Mouse (Mus musculus) left cerebral cortex, postnatal 36 days (tissue): ENCODE measurements around the gene Ccng2. TPM values are rescaled to one million over a fixed set of nuclear protein-coding genes. Genes with fewer than 3 reads are reported as not detected.

Experiments used
- DNase-seq, 2 experiments: peaks; one replicate each; pipeline ENCODE4 v3.0.0; 2021 to 2022; ENCODE audit warnings: low spot score in 2 of 2, mixed read lengths in 1 of 2
- intact Hi-C: fragments of 180-260 bp; cut with DNase I; formaldehyde crosslinking; loops from one replicate; pipeline ENCODE4 v1.15.1; 2025
- total RNA-seq, 2 experiments: library from RNA; stranded (reverse); gene quantifications; 2 replicates each; pipeline ENCODE4 v1.2.3; 2021

The Ccng2 gene
- total RNA-seq, 2 experiments from 2014 or later: 39.9 to 52.5 TPM

- DNase-seq: no peak
- intact Hi-C loops: no loop called here
Observed at GRCm38 (mm10) chr5:93260983-93261382, 6.1 kb upstream of the Ccng2 start.

- no peak for DNase-seq
- intact Hi-C loops: no loop called here
Observed at GRCm38 (mm10) chr5:93262751-93263150, 4.3 kb upstream of the Ccng2 start.

- intact Hi-C loops: no loop called here
- DNase-seq: no peak
Observed at GRCm38 (mm10) chr5:93263396-93264075, 3.5 kb upstream of the Ccng2 start.

- no peak for DNase-seq
- intact Hi-C loops: no loop called here
Observed at GRCm38 (mm10) chr5:93264136-93264700, 2.8 kb upstream of the Ccng2 start.

- DNase-seq: no peak
- intact Hi-C loops: loop anchor here (5.0 kb wide), 1 partner anchor 173 kb away; the partner anchor contains the start of gene Sept11
Observed at GRCm38 (mm10) chr5:93265164-93265800, 1.8 kb upstream of the Ccng2 start.

GRCm38 (mm10) chr5:93265801-93266580, 1.1 kb upstream of the Ccng2 start:
- intact Hi-C loops: loop anchor here (5.0 kb wide), 1 partner anchor 174 kb away; the partner anchor contains the start of gene Sept11
- no peak for DNase-seq

GRCm38 (mm10) chr5:93267851-93268606, 972 bp downstream of the Ccng2 start:
- DNase-seq: peak; percentile 76 to 80
- intact Hi-C loops: loop anchor here (1.0 to 5.0 kb wide), 2 partner anchors 62 to 176 kb away; partner anchors contain the start of genes 2010109A12Rik, Ccni and Sept11

- intact Hi-C loops: no loop called here
- DNase-seq: no peak
Observed at GRCm38 (mm10) chr5:93270095-93270494, 3.0 kb downstream of the Ccng2 start.

- intact Hi-C loops: no loop called here
Observed at GRCm38 (mm10) chr5:93270721-93271120, 3.7 kb downstream of the Ccng2 start.

GRCm38 (mm10) chr5:93282446-93283107, 15.5 kb downstream of the Ccng2 start:
- DNase-seq: no peak
- intact Hi-C loops: no loop called here

More at GRCm38 (mm10) chr5:93270721-93271120, 3.7 kb downstream of the Ccng2 start:
- DNase-seq: no peak

GRCm38 (mm10) chr5:93283109-93283508, 16.1 kb downstream of the Ccng2 start:
- DNase-seq: no peak
- intact Hi-C loops: no loop called here

- DNase-seq: no peak
- intact Hi-C loops: no loop called here
Observed at GRCm38 (mm10) chr5:93288553-93288952, 21.5 kb downstream of the Ccng2 start.

GRCm38 (mm10) chr5:93290282-93290681, 23.2 kb downstream of the Ccng2 start:
- intact Hi-C loops: no loop called here
- no peak for DNase-seq

GRCm38 (mm10) chr5:93296341-93296746, 29.3 kb downstream of the Ccng2 start:
- intact Hi-C loops: no loop called here

GRCm38 (mm10) chr5:93296754-93297153, 29.7 kb downstream of the Ccng2 start:
- DNase-seq: no peak
- intact Hi-C loops: no loop called here

More at GRCm38 (mm10) chr5:93296341-93296746, 29.3 kb downstream of the Ccng2 start:
- no peak for DNase-seq

- intact Hi-C loops: no loop called here
- no peak for DNase-seq
Observed at GRCm38 (mm10) chr5:93297311-93297710, 30.3 kb downstream of the Ccng2 start.

- DNase-seq: no peak
- intact Hi-C loops: no loop called here
Observed at GRCm38 (mm10) chr5:93305126-93305830, 38.2 kb downstream of the Ccng2 start.

- no peak for DNase-seq
Observed at GRCm38 (mm10) chr5:93308909-93309308, 41.9 kb downstream of the Ccng2 start.

More at GRCm38 (mm10) chr5:93308909-93309308, 41.9 kb downstream of the Ccng2 start:
- intact Hi-C loops: no loop called here
